Mouse (Mus musculus) kidney, adult 2 months (tissue): ENCODE results near the gene Vps53. TPM values are rescaled to one million over a fixed set of nuclear protein-coding genes. Genes with fewer than 3 reads are reported as not detected.

Source experiments
- DNase-seq: peaks from one replicate; pipeline ENCODE4 v3.0.0; 2021
- H3K27ac ChIP-seq: fragments of 200-500 bp; 2 replicates; pipeline ENCODE4 v1.5.1; 2012; ENCODE audit warnings: low read depth, low read length, control low read depth, inconsistent platforms; ENCODE audit not compliant: insufficient read depth
- H3K27me3 ChIP-seq: fragments of 200-500 bp; replicated peaks from 2 replicates; pipeline ENCODE4 v1.6.1; 2012; ENCODE audit warnings: mild to moderate bottlenecking, moderate library complexity, low read length, inconsistent platforms; ENCODE audit not compliant: control insufficient read depth, insufficient read depth
- H3K36me3 ChIP-seq: fragments of 200-500 bp; 2 replicates; pipeline ENCODE4 v1.6.1; 2012; ENCODE audit warnings: mild to moderate bottlenecking, moderate library complexity, low read length, inconsistent platforms; ENCODE audit not compliant: control insufficient read depth, insufficient read depth
- H3K4me1 ChIP-seq: fragments of 200-500 bp; 2 replicates; pipeline ENCODE4 v1.6.1; 2011; ENCODE audit warnings: low read length; ENCODE audit not compliant: control insufficient read depth, insufficient read depth
- H3K4me3 ChIP-seq: fragments of 200-500 bp; 2 replicates; pipeline ENCODE4 v1.5.1; 2011; ENCODE audit warnings: mild to moderate bottlenecking, low read depth, low read length, control low read depth; ENCODE audit not compliant: insufficient read depth
- CTCF ChIP-seq: fragments of 200-500 bp; conservative IDR thresholded peaks from 2 replicates; pipeline ENCODE4 v1.5.1; 2011; ENCODE audit warnings: low read depth, mild to moderate bottlenecking, control low read depth, low read length, moderate library complexity, mixed read lengths; ENCODE audit not compliant: insufficient read depth, insufficient read length
- POLR2A ChIP-seq: fragments of 200-500 bp; IDR thresholded peaks from one replicate; pipeline ENCODE4 v1.6.1; 2011; ENCODE audit warnings: low read depth, low read length, control low read depth
- WGBS: fragments of 180-500 bp; shearing (Covaris S2); methylation state at CpG from one replicate; pipeline ENCODE4 v1.1.7; 2018; 5-methylcytosine and 5-hydroxymethylcytosine counted together
- polyA plus RNA-seq: library from polyadenylated mRNA; depleted of rRNA; stranded (reverse); fragments of >200 nt; gene quantifications from 2 replicates; pipeline ENCODE4 v1.2.3, GENCODE M21; 2012; rRNA removed

The Vps53 gene
- 46.2 and 47.5 TPM in 2 replicates for polyA plus RNA-seq

DNA sequence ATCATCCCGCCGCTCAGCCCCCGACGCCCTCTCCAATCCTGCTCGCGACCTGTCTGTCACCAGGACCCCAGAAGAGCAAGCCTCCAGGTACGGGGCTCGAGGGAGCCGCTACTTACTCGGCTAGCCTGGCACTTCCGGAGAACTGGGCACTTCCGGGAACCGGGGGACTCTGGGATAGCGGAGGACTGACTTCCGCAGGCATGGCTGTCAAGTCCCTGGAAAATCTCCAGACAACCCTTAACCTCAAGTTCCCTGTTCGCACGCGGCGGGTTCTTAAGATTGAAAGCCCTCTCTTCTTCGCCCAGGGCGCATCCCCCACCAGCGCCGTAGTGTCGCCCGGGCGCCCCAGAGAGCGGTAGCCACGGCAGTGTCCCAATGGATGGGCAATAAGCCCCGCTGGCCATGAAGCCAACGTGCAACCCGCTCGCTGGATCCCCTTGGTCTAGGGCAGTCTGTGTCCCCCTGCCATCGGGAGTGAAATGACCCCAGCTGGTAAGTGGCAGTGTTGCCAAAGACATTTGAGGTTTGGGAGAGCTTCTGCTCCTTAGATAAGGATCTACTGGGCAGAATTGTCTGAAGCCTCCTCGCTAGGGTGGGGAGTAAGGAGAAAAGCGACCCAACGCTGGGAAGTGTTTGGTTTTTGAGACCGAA lies at the start of gene Vps53, which contains the start of gene Fam57a:
Gene Vps53 (minus strand): TSS at position 153 of the 651 bp plus-strand sequence.
Gene Fam57a (plus strand): TSS at position 177 of the 651 bp plus-strand sequence.
- peak; percentile 96 for DNase-seq
- H3K27me3 ChIP-seq, result no peaks in the 10 kb centered on the region
- H3K4me3 ChIP-seq, result peak within 1 kb of the TSS; percentile 93
- H3K36me3 ChIP-seq, result no peaks in the 10 kb centered on the region; the same call in 1 of the 2 replicates
- TF ChIP-seq POLR2A (no peak), CTCF (no peak)
- no peaks in the 10 kb centered on the region for H3K4me1 ChIP-seq
- H3K27ac ChIP-seq, result peak within 1 kb of the TSS; percentile 71
- under 1% methylated on average over 37 of the region's 37 CpGs for WGBS

DNA sequence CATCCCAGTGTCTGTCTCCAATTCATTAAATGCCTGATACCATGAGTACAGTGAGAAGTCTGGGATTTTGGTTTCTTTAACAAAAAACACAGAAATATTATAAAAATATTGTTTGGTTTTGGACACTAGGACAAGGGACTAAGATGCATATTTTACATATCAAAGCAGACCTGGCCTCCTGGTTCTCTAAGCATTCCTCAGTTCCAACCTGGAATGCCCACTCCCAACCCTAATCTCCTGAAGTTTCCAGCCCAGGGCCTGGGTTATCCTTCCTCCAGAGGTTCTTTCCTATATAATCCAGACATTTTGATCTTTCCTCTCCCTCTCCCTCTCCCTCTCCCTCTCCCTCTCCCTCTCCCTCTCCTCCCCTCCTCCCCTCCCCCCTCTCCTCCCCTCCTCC lies 45.6 kb upstream of the Vps53 start:
- H3K27ac ChIP-seq, result no peak overlapping the region
- no peak overlapping the region for H3K4me3 ChIP-seq
- no peaks in the 10 kb centered on the region; the same call in 1 of the 2 replicates for H3K36me3 ChIP-seq
- DNase-seq, result no peak
- no peak for TF ChIP-seq CTCF
- no peak for TF ChIP-seq POLR2A
- no peaks in the 10 kb centered on the region for H3K4me1 ChIP-seq
- H3K27me3 ChIP-seq, result no peaks in the 10 kb centered on the region

DNA sequence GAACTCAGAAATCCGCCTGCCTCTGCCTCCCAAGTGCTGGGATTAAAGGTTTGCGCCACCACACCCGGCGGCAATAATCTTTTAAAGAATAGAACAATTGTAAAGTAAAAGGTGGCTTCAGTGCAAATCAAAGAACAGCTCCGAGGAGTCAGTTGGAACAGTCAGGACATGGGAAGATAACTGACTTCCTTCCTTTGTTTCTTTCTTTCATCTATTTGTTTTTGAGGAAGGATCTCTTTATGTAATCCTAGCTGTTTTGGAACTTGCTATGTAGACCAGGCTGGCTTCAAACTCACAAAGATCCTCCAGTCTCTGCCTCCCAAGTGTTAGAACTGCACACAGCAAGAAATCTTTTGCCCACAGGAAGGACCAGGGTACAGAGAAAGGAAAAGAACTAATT lies 45.2 kb upstream of the Vps53 start:
- Histone ChIP-seq H3K4me3 (no peak overlapping the region), H3K27ac (no peak overlapping the region), H3K4me1 (no peaks in the 10 kb centered on the region), H3K27me3 (no peaks in the 10 kb centered on the region), H3K36me3 (no peaks in the 10 kb centered on the region; the same call in 1 of the 2 replicates)
- WGBS, result 91% methylated on average over 5 of the region's 5 CpGs
- DNase-seq, result no peak
- no peak for TF ChIP-seq CTCF
- no peak for TF ChIP-seq POLR2A

DNA sequence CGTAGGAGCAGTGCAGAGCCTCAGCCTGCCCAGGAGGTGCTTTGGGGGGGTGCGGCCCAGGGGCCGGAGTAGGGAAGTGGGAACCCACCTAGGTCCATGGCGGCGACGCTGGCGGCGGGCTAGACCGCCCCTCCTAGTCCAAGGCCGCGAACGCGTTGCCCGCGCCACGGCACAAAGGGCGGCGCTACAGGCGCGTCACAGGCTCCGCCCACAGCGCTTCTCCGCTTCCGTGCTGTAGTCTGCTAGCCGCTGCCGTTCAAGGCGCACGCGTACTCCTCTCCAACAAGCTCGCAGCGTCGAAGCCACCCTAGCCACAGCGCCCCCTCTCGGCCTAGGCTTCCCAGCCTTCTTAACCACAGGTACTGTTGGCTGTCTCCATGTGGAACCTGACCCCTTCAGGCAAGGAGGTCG lies 37.9 kb upstream of the Vps53 start, which contains the start of the genes Dbil5 and Gemin4:
Gene Dbil5 (plus strand): TSS at position 219 of the 411 bp plus-strand sequence.
Gene Gemin4 (minus strand): TSS at position 275 of the 411 bp plus-strand sequence.
- Histone ChIP-seq H3K27me3 (no peaks in the 10 kb centered on the region), H3K4me3 (peak within 1 kb of the TSS; percentile 78), H3K27ac (peak within 1 kb of the TSS; percentile 58), H3K4me1 (no peaks in the 10 kb centered on the region), H3K36me3 (no peaks in the 10 kb centered on the region)
- TF ChIP-seq CTCF (peak; percentile 98; the same call in 1 of the 2 replicates), POLR2A (peak; percentile 68)
- DNase-seq, result peak; percentile 98
- under 1% methylated on average over 35 of the region's 35 CpGs for WGBS

DNA sequence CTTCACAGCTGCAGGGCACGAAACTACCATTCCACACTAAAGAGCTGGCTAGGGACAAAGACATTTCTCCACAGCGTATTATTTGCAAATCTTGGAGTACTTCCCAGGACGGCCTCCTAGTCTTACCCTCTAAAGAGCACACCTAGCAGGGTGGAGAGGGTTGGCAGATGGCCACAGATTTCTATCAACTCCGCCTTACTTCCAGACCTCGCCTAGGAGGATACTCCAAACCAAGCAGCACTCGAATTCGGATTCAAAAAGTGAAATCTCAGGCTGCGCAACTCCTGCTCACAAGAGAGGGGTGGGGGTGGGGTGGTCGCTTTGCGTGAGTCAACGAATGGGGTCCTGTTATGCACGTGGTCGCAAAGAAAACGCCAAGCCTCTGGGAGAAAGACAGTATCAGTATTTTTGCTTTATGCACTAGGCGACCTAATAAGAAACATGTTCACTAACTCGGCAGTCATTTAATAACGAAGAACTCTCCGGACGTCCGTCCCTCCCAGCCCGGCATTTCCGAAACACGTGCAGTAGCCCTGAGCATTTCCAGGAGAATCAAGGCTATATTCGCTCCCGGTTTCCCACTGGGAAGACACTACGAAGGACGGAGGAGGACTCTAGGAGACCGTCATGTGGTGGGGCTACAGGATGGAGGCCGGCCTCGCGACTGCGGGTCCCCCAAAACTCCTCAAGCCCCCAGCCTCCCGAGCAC lies 37.4 kb upstream of the Vps53 start:
- Histone ChIP-seq H3K4me1 (no peaks in the 10 kb centered on the region), H3K27ac (peak overlapping the region; percentile 58), H3K27me3 (no peaks in the 10 kb centered on the region), H3K36me3 (no peaks in the 10 kb centered on the region), H3K4me3 (peak overlapping the region; percentile 78)
- DNase-seq, result peak; percentile 70
- no peak for TF ChIP-seq POLR2A
- TF ChIP-seq CTCF, result no peak
- WGBS, result 1% methylated on average over 33 of the region's 33 CpGs

GRCm38 (mm10) chr11:76216049-76216540 lies 36.6 kb upstream of the Vps53 start:
- whole genome bisulfite sequencing, result 96% methylated on average over 5 of the region's 5 CpGs
- Histone ChIP-seq H3K4me1 (no peaks in the 10 kb centered on the region), H3K27ac (no peak overlapping the region), H3K27me3 (no peaks in the 10 kb centered on the region), H3K36me3 (no peaks in the 10 kb centered on the region), H3K4me3 (no peak overlapping the region)
- no peak for DNase-seq
- TF ChIP-seq POLR2A (no peak), CTCF (no peak)

DNA sequence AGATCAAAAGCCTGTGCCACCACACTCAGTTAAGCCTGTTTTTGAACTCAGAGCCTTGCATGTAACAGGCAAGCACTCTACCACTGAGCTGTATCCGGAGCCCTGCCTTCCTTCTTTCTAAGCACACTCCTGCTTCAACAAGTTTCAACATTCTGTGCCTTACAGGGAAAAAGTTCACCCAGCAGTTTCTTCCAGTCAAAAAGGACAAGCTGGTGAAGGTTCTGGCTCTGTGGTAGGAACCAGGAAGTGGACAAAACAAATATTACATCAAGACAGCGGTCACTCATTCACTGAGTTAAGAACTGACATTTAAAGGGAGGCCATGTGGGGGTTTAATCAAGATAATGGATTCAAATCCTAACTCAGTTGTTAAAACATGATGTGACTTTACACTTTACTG lies 35.6 kb upstream of the Vps53 start:
- WGBS, result 80% methylated on average over 2 of the region's 2 CpGs
- Histone ChIP-seq H3K4me1 (no peaks in the 10 kb centered on the region), H3K4me3 (no peak overlapping the region), H3K27me3 (no peaks in the 10 kb centered on the region), H3K27ac (no peak overlapping the region), H3K36me3 (no peaks in the 10 kb centered on the region)
- TF ChIP-seq CTCF (no peak), POLR2A (no peak)
- DNase-seq, result no peak
